Mouse (Mus musculus) intestine, postnatal 0 days (tissue): ENCODE measurements at regions not wholly inside any gene's neighbourhood (a gene's known extent, or its start where the extent isn't known, plus 50 kb on each side); places are given as distances from the start of the nearest gene placed in this dataset.

Experiments
- ATAC-seq: fragments of 200-750 bp; cut with Nextera tagmentation; 2 replicates; pipeline ENCODE4 v1.8.0; 2017; ENCODE audit warnings: mild to moderate bottlenecking, moderate TSS enrichment, moderate library complexity
- H3K27ac ChIP-seq: fragments of 300-500 bp; sonication (generic); 2 replicates; pipeline ENCODE4 v1.5.1; 2014; ENCODE audit warnings: mild to moderate bottlenecking, low read depth, low read length, moderate library complexity
- H3K27me3 ChIP-seq: fragments of 300-500 bp; sonication (generic); replicated peaks from 2 replicates; pipeline ENCODE4 v1.6.1; 2014; ENCODE audit warnings: low read length, mixed read lengths; ENCODE audit not compliant: control insufficient read depth, insufficient read depth
- H3K36me3 ChIP-seq: fragments of 300-500 bp; sonication (generic); 2 replicates; pipeline ENCODE4 v1.6.1; 2014; ENCODE audit warnings: mild to moderate bottlenecking, moderate library complexity; ENCODE audit not compliant: control insufficient read depth, insufficient read depth
- H3K4me1 ChIP-seq: fragments of 300-500 bp; sonication (generic); replicated peaks from 2 replicates; pipeline ENCODE4 v1.6.1; 2014; ENCODE audit warnings: antibody characterized with exemption, low read length, mixed read lengths; ENCODE audit not compliant: control insufficient read depth, insufficient read depth
- H3K4me2 ChIP-seq: fragments of 300-500 bp; sonication (generic); replicated peaks from 2 replicates; pipeline ENCODE4 v1.6.1; 2014; ENCODE audit warnings: low read depth, mild to moderate bottlenecking, moderate library complexity
- H3K4me3 ChIP-seq: fragments of 300-500 bp; sonication (generic); 2 replicates; pipeline ENCODE4 v1.5.1; 2014; ENCODE audit warnings: low read depth, low read length
- H3K9ac ChIP-seq: fragments of 300-500 bp; sonication (generic); 2 replicates; pipeline ENCODE4 v1.6.1; 2014; ENCODE audit warnings: mild to moderate bottlenecking, low read depth, low read length
- H3K9me3 ChIP-seq: fragments of 300-500 bp; sonication (generic); 2 replicates; pipeline ENCODE4 v1.6.1; 2016; ENCODE audit warnings: mixed run types; ENCODE audit not compliant: control insufficient read depth
- CTCF ChIP-seq: sonication (generic); IDR thresholded peaks from 2 replicates; pipeline ENCODE4 v1.5.1; 2016; ENCODE audit warnings: low read depth, mild to moderate bottlenecking, control low read depth, antibody characterized with exemption, moderate library complexity
- WGBS: fragments of 180-500 bp; shearing (Covaris S2); extraction: QIAGEN DNeasy Blood & Tissue Kit; methylation state at CpG from one replicate; pipeline ENCODE4 v1.1.7; 2014; 5-methylcytosine and 5-hydroxymethylcytosine counted together

- H3K36me3 ChIP-seq, result no peaks in the 10 kb centered on the region
- 81% methylated on average over 3 of the region's 3 CpGs for WGBS
- no peaks in the 10 kb centered on the region for H3K9me3 ChIP-seq
- no peak for TF ChIP-seq CTCF
- ATAC-seq, result no peak
- no peak overlapping the region for H3K9ac ChIP-seq
- H3K4me2 ChIP-seq, result no peak overlapping the region
- no peaks in the 10 kb centered on the region for H3K27me3 ChIP-seq
- no peaks in the 10 kb centered on the region for H3K4me1 ChIP-seq
- H3K27ac ChIP-seq, result no peak overlapping the region
- no peak overlapping the region for H3K4me3 ChIP-seq
These were observed 316.1 kb upstream of the Meox2 start for GRCm38 (mm10) chr12:36792205-36792604.

GRCm38 (mm10) chr12:36793799-36794198 lies 314.5 kb upstream of the Meox2 start:
- Histone ChIP-seq H3K36me3 (no peaks in the 10 kb centered on the region), H3K4me1 (no peaks in the 10 kb centered on the region), H3K27ac (no peak overlapping the region), H3K9ac (no peak overlapping the region), H3K4me3 (no peak overlapping the region), H3K9me3 (no peaks in the 10 kb centered on the region), H3K4me2 (no peak overlapping the region), H3K27me3 (no peaks in the 10 kb centered on the region)
- WGBS, result 71% methylated on average over 2 of the region's 2 CpGs
- no peak for TF ChIP-seq CTCF
- no peak for ATAC-seq

- no peak overlapping the region for H3K4me3 ChIP-seq
- no peak overlapping the region for H3K27ac ChIP-seq
- no peaks in the 10 kb centered on the region for H3K4me1 ChIP-seq
- H3K9me3 ChIP-seq, result no peaks in the 10 kb centered on the region
- H3K36me3 ChIP-seq, result no peaks in the 10 kb centered on the region
- no peak for TF ChIP-seq CTCF
- H3K9ac ChIP-seq, result no peak overlapping the region
- no peak overlapping the region for H3K4me2 ChIP-seq
- no peaks in the 10 kb centered on the region for H3K27me3 ChIP-seq
- 79% methylated on average over 4 of the region's 4 CpGs for WGBS
- ATAC-seq, result no peak
These were observed 312.1 kb upstream of the Meox2 start for GRCm38 (mm10) chr12:36796201-36796600.

- Histone ChIP-seq H3K9ac (no peak overlapping the region), H3K4me3 (no peak overlapping the region), H3K4me2 (no peak overlapping the region), H3K9me3 (no peaks in the 10 kb centered on the region), H3K36me3 (no peaks in the 10 kb centered on the region), H3K27me3 (no peaks in the 10 kb centered on the region), H3K4me1 (no peaks in the 10 kb centered on the region), H3K27ac (no peak overlapping the region)
- peak; percentile 45; the same call in 1 of the 2 replicates for ATAC-seq
- TF ChIP-seq CTCF, result no peak
- WGBS, result 75% methylated on average over 2 of the region's 2 CpGs
These were observed 290.4 kb upstream of the Meox2 start for GRCm38 (mm10) chr12:36817938-36818337.

GRCm38 (mm10) chr12:36818852-36819251 lies 289.5 kb upstream of the Meox2 start:
- no peak for ATAC-seq
- Histone ChIP-seq H3K4me3 (no peak overlapping the region), H3K4me2 (no peak overlapping the region), H3K27ac (no peak overlapping the region), H3K9me3 (no peaks in the 10 kb centered on the region), H3K4me1 (no peaks in the 10 kb centered on the region), H3K36me3 (no peaks in the 10 kb centered on the region), H3K9ac (no peak overlapping the region), H3K27me3 (no peaks in the 10 kb centered on the region)
- TF ChIP-seq CTCF, result no peak
- 80% methylated on average over 3 of the region's 3 CpGs for WGBS

- Histone ChIP-seq H3K4me1 (no peaks in the 10 kb centered on the region), H3K27ac (no peak overlapping the region), H3K36me3 (no peaks in the 10 kb centered on the region), H3K27me3 (no peaks in the 10 kb centered on the region), H3K9me3 (no peaks in the 10 kb centered on the region), H3K9ac (no peak overlapping the region), H3K4me2 (no peak overlapping the region), H3K4me3 (no peak overlapping the region)
- 64% methylated on average over 6 of the region's 6 CpGs for WGBS
- no peak for ATAC-seq
- no peak for TF ChIP-seq CTCF
These were observed 281.6 kb upstream of the Meox2 start for GRCm38 (mm10) chr12:36826766-36827165.
